Mouse (Mus musculus) liver, embryonic 15.5 days (tissue): ENCODE data around the gene Slc32a1. TPM values are rescaled to one million over a fixed set of nuclear protein-coding genes. Genes with fewer than 3 reads are reported as not detected.

ENCODE experiments used
- ATAC-seq: fragments of 200-750 bp; cut with Nextera tagmentation; 2 replicates; pipeline ENCODE4 v1.8.0; 2017; ENCODE audit warnings: moderate number of reproducible peaks, mild to moderate bottlenecking, moderate library complexity; ENCODE audit not compliant: insufficient read depth
- H3K27ac ChIP-seq: fragments of 300-500 bp; sonication (generic); replicated peaks from 2 replicates; pipeline ENCODE4 v1.5.1; 2015; ENCODE audit warnings: mild to moderate bottlenecking, inconsistent platforms
- H3K27me3 ChIP-seq: fragments of 300-500 bp; sonication (generic); 2 replicates; pipeline ENCODE4 v1.6.1; 2015; ENCODE audit warnings: mild to moderate bottlenecking, inconsistent platforms
- H3K36me3 ChIP-seq: fragments of 300-500 bp; sonication (generic); replicated peaks from 2 replicates; pipeline ENCODE4 v1.6.1; 2015; ENCODE audit warnings: moderate library complexity, mild to moderate bottlenecking, inconsistent platforms
- H3K4me1 ChIP-seq: fragments of 300-500 bp; sonication (generic); replicated peaks from 2 replicates; pipeline ENCODE4 v1.6.1; 2015; ENCODE audit warnings: inconsistent platforms
- H3K4me2 ChIP-seq: fragments of 300-500 bp; sonication (generic); 2 replicates; pipeline ENCODE4 v1.6.1; 2015; ENCODE audit warnings: moderate library complexity, mild to moderate bottlenecking, inconsistent platforms
- H3K4me3 ChIP-seq: fragments of 300-500 bp; sonication (generic); replicated peaks from 2 replicates; pipeline ENCODE4 v1.5.1; 2015; ENCODE audit warnings: mild to moderate bottlenecking, inconsistent platforms
- H3K9ac ChIP-seq: fragments of 300-500 bp; sonication (generic); 2 replicates; pipeline ENCODE4 v1.6.1; 2015; ENCODE audit warnings: moderate library complexity, mild to moderate bottlenecking, inconsistent platforms
- H3K9me3 ChIP-seq: fragments of 300-500 bp; sonication (generic); replicated peaks from 2 replicates; pipeline ENCODE4 v1.6.1; 2016; ENCODE audit warnings: inconsistent platforms
- WGBS: fragments of 180-500 bp; shearing (Covaris S2); methylation state at CpG from one replicate; pipeline ENCODE4 v1.1.7; 2015; ENCODE audit warnings: mixed read lengths; ENCODE audit not compliant: insufficient replicate concordance; 5-methylcytosine and 5-hydroxymethylcytosine counted together
- polyA plus RNA-seq: library from polyadenylated mRNA; unstranded; fragments of >200 nt; fragmentation: Nextera tagmentation; extraction: Ambion mirVana; gene quantifications from 2 replicates; pipeline ENCODE4 v1.2.1, GENCODE M21; 2015

Slc32a1 gene
- polyA plus RNA-seq = not detected in 2 replicates

GRCm38 (mm10) chr2:158610488-158611325 lies at the start of gene Slc32a1:
Gene Slc32a1 (plus strand): TSS chr2:158610767.
- no peak for ATAC-seq
- H3K4me3 ChIP-seq = no peak within 1 kb of the TSS
- H3K27ac ChIP-seq = no peak within 1 kb of the TSS
- no peaks in the 10 kb centered on the region for H3K9me3 ChIP-seq
- H3K36me3 ChIP-seq = no peaks in the 10 kb centered on the region
- peaks cover 26% of the 10 kb centered on the region for H3K4me1 ChIP-seq
- WGBS = 1% methylated on average over 74 of the region's 77 CpGs
- H3K4me2 ChIP-seq = peak within 1 kb of the TSS; percentile 13
- H3K27me3 ChIP-seq = peaks cover 98% of the 10 kb centered on the region
- no peak within 1 kb of the TSS for H3K9ac ChIP-seq

DNA sequence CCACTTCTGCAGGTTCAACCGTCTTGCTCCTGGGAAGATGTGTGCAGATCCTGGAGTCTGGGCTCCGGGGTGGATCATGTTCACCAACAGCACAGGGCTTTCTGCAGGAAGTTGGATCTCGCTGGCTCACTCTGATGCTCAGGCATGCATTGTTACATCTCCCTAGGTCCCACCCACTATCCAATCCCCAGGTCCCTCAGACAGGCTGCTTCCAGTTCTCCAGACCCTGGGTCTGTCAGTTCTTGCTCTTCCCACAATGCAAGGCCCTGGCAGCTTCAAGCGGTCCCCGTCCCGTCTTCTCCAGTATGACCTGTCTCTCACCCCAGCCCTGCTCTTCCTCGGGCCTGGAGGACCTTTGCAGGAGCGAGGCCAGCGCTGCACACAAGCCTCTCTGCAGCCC lies 49.8 kb upstream of the Slc32a1 start:
- Histone ChIP-seq H3K4me1 (peaks cover 3% of the 10 kb centered on the region; the same call in 1 of the 2 replicates), H3K9me3 (no peaks in the 10 kb centered on the region), H3K9ac (no peak overlapping the region), H3K27me3 (peaks cover 27% of the 10 kb centered on the region), H3K36me3 (no peaks in the 10 kb centered on the region), H3K4me3 (no peak overlapping the region), H3K27ac (no peak overlapping the region), H3K4me2 (no peak overlapping the region)
- no peak for ATAC-seq
- 14% methylated on average over 9 of the region's 9 CpGs for WGBS

DNA sequence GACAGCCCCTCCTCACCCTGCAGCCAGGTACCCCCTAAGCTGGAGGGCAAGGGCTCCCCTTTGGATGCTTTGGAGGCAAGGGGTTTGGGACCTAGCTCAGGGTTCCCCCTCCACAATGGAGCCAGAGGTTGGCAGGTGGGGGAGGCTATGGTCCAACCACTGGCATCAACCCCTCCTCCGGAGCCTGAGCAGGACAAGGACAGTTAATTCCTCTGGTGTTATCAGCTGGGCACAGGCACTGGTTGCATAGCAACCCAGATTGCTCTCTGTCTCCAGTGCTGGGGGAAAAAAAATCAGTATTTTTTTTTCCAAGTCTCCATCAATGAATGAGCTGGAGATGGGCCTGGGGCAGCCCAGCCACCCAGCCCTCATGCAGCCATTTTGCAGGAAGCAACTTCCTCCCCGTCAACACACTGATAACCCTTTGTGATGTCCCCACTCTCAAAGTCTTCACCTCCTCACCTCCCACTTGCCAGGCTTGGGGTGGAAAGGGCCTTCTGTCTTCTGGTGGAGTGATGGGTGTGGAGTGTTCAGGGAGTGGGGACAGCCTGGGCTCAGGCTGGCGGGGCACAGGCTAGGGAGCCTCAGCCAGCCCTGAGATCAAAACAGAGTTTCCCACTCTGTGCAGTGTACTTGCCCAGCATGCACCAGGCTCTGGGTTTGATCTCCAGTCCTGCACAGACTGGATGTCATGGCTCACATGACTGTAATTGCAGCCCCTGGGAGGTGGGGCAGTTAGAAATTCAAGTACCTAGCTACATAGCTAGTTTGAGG lies 49.0 kb upstream of the Slc32a1 start:
- Histone ChIP-seq H3K27me3 (peaks cover 21% of the 10 kb centered on the region), H3K9me3 (no peaks in the 10 kb centered on the region), H3K27ac (no peak overlapping the region), H3K36me3 (no peaks in the 10 kb centered on the region), H3K4me3 (no peak overlapping the region), H3K4me1 (no peaks in the 10 kb centered on the region), H3K4me2 (no peak overlapping the region), H3K9ac (no peak overlapping the region)
- no peak for ATAC-seq
- 19% methylated on average over 3 of the region's 3 CpGs for WGBS

DNA sequence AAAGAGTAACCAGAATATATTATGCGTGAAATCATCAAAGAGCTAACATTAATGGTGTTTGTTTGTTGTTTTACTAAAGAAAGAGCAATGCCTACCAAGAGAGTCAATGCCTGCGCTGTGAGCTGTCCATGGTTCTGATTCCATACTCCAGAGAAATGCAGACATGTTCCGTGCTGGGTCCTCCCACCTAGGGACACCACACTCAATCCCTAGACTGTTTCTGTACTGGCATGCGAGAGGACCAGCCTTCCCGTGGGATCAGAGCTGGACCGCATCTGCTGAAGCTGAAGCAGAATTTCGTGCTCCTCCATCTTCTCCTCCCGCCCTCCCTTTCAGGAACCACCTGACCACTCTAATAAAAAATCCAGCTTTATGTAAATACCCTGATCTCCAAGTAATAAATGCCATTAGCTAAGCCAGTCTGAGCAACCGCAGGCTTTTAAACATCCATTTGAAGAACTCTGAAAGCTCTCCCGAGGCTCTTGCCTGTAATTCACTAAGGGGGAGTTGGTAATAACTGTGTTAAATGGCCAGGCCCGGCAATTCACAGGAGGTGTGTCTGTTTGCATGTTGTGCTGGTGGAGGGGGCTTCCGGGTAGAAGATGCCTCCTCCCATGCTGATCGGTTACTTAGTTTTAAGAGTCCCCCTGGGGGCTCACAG lies 40.0 kb upstream of the Slc32a1 start:
- no peaks in the 10 kb centered on the region for H3K9me3 ChIP-seq
- WGBS = 22% methylated on average over 13 of the region's 13 CpGs
- ATAC-seq = no peak

DNA sequence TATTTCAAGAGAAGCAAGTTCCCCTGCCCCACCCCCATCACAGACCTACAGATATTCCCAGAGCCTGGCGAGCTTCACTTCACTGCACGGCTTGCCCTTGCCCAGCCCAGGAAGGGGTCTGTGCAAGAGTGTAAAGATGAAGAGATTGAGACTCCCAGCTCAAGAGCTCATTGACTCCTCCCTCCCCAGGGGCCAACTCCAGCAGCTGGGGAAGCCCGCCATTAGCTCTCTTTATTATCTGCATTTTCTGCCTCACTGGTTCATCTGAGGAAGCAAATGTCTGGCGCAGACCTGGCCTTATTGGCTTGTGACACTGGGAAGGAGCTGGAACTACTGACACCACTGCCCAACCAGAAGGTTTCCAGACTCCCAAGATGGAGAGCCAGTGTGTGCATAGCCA lies 30.6 kb upstream of the Slc32a1 start:
- H3K4me3 ChIP-seq = no peak overlapping the region
- no peak for ATAC-seq
- no peaks in the 10 kb centered on the region for H3K9me3 ChIP-seq
- no peak overlapping the region for H3K4me2 ChIP-seq
- no peak overlapping the region for H3K9ac ChIP-seq
- H3K27me3 ChIP-seq = peaks cover 10% of the 10 kb centered on the region; the same call in 1 of the 2 replicates
- H3K27ac ChIP-seq = no peak overlapping the region
- H3K36me3 ChIP-seq = no peaks in the 10 kb centered on the region
- H3K4me1 ChIP-seq = peaks cover 4% of the 10 kb centered on the region
- WGBS = 49% methylated on average over 4 of the region's 4 CpGs

More for the DNA sequence above, 40.0 kb upstream of the Slc32a1 start:
- Histone ChIP-seq H3K9ac (no peak overlapping the region), H3K36me3 (no peaks in the 10 kb centered on the region), H3K4me1 (no peaks in the 10 kb centered on the region), H3K27me3 (peaks cover 4% of the 10 kb centered on the region), H3K4me3 (no peak overlapping the region), H3K4me2 (no peak overlapping the region), H3K27ac (no peak overlapping the region)

DNA sequence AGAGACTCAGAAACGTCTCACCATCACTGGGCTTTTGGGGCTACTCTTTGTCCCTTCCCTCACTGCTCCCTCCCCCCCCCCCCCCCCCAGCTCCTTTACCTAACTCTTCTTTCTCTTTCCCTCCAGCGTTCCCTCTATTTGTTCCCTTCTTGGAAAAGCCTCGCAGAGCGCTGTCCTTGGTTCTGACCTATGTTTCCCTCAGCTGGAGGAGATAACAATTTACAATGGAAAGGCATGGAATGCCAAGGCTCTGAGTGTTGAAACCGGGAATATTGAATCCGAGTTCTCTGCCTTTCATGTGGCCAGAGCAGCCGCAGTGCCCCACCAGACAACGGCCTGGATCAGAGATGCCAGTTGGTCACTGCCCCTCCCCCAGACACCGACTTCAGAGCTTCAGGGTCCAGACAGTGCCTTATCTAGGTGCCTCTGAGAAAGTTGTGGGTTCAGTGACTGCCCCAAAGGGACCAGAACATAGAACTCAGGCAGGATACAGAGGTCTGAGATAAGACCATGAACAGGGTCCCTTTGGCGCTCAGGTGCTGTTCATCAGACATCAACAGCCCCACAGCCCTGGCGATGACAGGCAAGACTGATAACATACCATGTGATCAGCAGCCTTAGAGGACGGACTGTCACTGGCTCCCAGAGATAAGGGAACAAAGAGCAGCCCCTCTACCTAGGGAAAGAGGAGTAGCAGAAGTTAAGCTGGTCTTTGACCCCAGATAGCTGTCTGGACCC lies 25.8 kb upstream of the Slc32a1 start:
- WGBS = 3% methylated on average over 12 of the region's 12 CpGs

GRCm38 (mm10) chr2:158588524-158589271 lies 21.9 kb upstream of the Slc32a1 start:
- 0 out of 2 replicates have a peak, but pooled peaks cover 6% of the 10 kb centered on the region for H3K27me3 ChIP-seq
- no peak overlapping the region for H3K4me2 ChIP-seq
- no peak overlapping the region for H3K4me3 ChIP-seq
- WGBS = 40% methylated on average over 8 of the region's 8 CpGs
- no peak overlapping the region for H3K9ac ChIP-seq
- H3K9me3 ChIP-seq = no peaks in the 10 kb centered on the region
- no peaks in the 10 kb centered on the region for H3K36me3 ChIP-seq
- H3K4me1 ChIP-seq = peaks cover 7% of the 10 kb centered on the region
- no peak overlapping the region for H3K27ac ChIP-seq
- no peak for ATAC-seq

More for the DNA sequence above, 25.8 kb upstream of the Slc32a1 start:
- H3K36me3 ChIP-seq = no peaks in the 10 kb centered on the region
- H3K9me3 ChIP-seq = no peaks in the 10 kb centered on the region
- H3K27ac ChIP-seq = no peak overlapping the region
- no peak overlapping the region for H3K9ac ChIP-seq
- H3K4me2 ChIP-seq = no peak overlapping the region
- peaks cover 7% of the 10 kb centered on the region for H3K4me1 ChIP-seq
- ATAC-seq = peak; percentile 68
- H3K4me3 ChIP-seq = no peak overlapping the region
- H3K27me3 ChIP-seq = peaks cover 10% of the 10 kb centered on the region; the same call in 1 of the 2 replicates

DNA sequence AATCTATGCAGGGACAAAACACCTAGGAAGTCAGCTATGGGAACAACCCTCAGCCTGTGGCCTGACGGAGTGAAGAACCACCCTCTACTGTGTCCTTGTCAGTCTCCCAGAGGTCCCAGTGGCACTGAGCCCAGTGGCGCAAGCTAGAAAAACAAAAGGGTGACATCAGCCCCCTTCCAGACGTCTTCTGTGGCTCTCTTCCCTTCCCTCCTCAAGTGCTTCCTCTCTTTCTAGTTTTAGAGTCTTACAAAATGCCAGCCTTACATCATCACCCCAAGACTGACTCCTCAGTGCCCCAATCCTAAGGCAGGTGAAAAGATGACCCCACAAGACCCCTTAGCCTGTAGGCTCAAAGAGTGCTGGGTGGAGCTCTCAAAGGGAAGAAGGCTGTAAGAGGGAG lies 20.1 kb upstream of the Slc32a1 start:
- Histone ChIP-seq H3K36me3 (no peaks in the 10 kb centered on the region), H3K9me3 (no peaks in the 10 kb centered on the region), H3K4me2 (no peak overlapping the region), H3K4me1 (no peaks in the 10 kb centered on the region), H3K4me3 (no peak overlapping the region), H3K27ac (no peak overlapping the region), H3K9ac (no peak overlapping the region), H3K27me3 (peaks cover 11% of the 10 kb centered on the region)
- ATAC-seq = no peak
- WGBS = 26% methylated on average over 3 of the region's 3 CpGs

- Histone ChIP-seq H3K27ac (no peak overlapping the region), H3K36me3 (no peaks in the 10 kb centered on the region), H3K4me1 (no peaks in the 10 kb centered on the region), H3K9me3 (no peaks in the 10 kb centered on the region), H3K9ac (no peak overlapping the region), H3K27me3 (peaks cover 19% of the 10 kb centered on the region), H3K4me2 (no peak overlapping the region), H3K4me3 (no peak overlapping the region)
- no peak for ATAC-seq
- WGBS = 33% methylated on average over 5 of the region's 5 CpGs
Observed at GRCm38 (mm10) chr2:158591286-158591685, 19.3 kb upstream of the Slc32a1 start.

DNA sequence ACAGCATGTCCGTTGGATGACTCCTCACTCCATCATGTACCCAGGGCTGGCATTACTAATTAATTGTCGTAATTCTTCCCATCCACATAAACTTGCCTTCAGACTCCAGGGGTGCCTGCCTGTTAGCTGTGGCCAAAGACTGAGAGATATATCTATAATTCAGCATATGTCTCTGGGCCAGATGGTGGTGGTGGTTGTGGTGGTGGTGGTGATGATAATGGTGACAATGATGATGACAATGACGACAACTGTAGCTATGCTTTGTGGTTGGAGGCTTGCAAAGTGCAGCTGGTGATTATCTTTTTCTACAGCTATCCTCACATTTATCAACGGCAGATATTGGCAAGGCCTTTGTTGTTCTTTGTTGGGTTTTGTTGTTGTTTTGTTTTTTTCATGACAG lies 17.2 kb upstream of the Slc32a1 start:
- Histone ChIP-seq H3K27ac (no peak overlapping the region), H3K4me2 (no peak overlapping the region), H3K36me3 (no peaks in the 10 kb centered on the region), H3K9ac (no peak overlapping the region), H3K4me3 (no peak overlapping the region), H3K9me3 (no peaks in the 10 kb centered on the region), H3K27me3 (peaks cover 29% of the 10 kb centered on the region), H3K4me1 (no peaks in the 10 kb centered on the region)
- WGBS = 42% methylated on average over 4 of the region's 4 CpGs
- no peak for ATAC-seq
